Mouse (Mus musculus) urinary bladder, postnatal 14 days (tissue): ENCODE measurements around the gene Olfr904.
"Not testable (repeated sequence)": the region's sequence is repeated elsewhere in the genome, so short reads cannot be mapped to it uniquely, and the experiment has no call there.

Experiments
- DNase-seq: peaks from one replicate; pipeline ENCODE4 v3.0.0; 2021; ENCODE audit warnings: low spot score

Gene Olfr904

DNA sequence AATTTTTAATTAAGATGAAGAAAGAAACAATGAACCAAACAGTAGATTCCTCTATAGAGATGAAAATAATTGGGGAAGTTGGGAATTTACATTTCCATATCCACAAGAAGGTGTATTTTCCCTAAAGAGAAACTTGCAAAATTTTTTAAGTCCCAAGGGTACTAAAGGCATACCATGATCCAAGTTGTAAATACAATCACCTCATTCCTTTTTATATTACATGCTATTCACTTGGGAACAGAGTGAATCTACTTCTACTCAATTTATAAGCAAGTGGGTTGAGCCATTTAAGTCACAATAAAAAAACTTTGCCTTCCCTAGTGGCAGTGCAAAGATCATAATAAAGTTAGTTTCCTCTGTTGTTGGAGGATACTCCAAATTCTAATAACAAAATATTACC lies at the start of gene Olfr904:
TSS of gene Olfr904 (plus strand) at position 301 of the 400 bp plus-strand sequence.
- DNase-seq = no peak

DNA sequence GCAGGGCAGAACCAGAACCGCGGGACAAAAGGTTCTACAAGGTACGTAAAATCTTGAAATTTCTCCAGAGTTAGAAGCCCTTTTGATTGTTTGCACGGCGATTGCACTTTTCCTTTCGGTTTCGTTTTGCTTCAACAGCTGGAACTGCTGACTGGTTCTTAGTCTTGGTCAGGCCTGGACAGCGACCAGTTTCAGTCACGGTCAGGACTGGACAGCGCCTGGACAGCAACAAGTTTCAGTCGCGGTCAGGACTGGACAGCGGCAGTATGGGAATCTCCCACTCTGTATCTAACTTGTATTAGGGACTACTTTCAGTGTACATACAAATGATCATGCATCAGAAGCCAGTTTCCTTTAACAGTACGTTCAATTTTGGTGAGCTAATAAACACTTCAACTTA lies 49.4 kb upstream of the Olfr904 start:
- DNase-seq = not testable (repeated sequence)

DNA sequence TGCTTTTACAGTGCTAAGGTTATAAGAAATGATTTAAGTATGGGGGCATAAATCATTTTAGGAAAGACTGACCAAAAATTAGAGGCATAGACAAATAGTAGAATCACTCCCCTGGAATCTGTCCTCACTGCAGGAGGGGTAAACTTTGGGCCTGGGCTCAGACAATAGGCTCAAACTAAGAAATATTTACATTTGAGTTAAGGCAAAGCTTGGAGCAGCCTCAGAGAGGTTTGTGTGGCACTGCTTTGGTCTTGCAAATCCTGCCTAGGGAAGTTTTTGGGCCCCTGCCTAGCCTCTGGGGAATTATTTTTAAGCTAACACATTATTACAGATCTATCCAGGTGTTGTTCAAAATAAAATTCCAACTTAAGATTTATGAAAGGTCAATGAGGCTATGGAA lies 39.1 kb upstream of the Olfr904 start:
- DNase-seq = no peak

DNA sequence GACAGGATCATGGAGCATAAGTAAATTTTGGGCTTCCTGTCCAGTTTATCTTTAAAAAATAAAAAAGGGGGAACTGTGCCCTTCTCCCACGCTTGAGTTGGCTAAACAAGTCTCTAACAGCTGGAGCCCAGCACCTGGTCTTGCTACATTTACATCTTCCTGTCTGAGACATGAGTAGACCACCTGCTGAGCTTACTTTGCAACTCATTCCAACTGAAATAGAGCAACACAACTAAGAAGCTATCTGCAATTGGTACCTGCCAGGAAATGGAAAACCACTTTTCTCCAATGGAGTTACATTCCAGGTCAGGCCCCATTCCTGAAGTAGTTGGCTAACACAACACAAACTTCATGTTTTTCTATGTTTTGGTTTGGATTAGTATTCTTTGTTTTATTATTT lies 35.9 kb upstream of the Olfr904 start:
- DNase-seq = no peak

DNA sequence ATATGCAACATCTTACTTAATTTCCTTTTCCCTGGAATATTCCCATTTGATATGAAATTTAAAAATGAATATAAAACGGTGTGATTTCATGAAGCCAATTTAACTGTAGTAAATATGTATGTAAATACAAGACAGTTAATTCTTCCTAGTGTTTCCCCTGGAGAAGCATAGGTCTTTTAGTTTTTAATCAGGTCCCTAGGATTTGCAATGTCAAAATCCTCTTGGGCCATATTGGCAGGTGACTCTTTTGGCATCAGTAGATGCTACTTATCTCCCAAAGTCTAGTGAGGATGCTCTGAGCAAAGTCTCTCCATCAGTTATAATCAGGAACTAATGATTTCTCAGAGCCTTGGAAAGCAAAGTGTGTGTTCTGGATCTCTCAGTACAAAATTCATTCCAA lies 33.8 kb upstream of the Olfr904 start, which contains the start of gene Olfr901:
TSS of gene Olfr901 (plus strand) at position 301 of the 400 bp plus-strand sequence.
- DNase-seq = no peak

DNA sequence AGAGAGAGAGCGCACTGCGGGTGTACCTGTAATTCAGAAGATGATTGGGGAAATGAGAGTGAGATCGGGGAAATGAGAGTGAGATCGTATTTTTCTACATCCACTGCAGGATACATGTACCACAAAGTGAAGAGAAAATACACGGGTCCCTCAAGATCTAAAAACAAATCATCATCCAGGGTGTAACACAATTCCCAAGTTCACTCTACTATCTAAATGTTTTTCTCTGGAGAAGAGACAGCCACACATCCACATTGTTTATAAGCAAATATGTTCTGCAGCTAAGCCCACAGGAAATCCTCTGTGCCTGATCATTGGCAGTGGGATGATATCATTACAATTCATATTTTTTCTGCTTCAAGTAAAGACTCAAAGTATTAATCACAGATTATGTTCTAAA lies 15.6 kb upstream of the Olfr904 start, which contains the start of gene Olfr902:
TSS of gene Olfr902 (plus strand) at position 301 of the 400 bp plus-strand sequence.
- no peak for DNase-seq

DNA sequence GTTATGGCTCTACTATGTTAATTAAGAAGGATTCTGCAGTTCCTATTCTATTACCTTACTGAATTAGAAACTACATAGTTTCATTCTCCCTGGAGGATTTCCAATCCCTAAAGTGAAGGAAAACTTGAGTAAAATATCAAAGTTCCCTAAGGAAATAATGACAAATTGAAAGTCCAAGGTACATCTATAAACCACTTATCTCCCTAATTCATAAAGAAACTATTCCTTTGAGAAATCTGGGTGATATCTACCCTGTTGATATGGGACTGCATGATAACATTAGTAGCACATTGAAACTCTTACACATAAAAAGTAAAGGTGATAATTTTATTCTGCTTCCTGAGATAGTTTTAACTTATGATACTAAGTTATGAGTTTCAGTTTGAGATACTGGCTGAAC lies 7.9 kb downstream of the Olfr904 start, which contains the start of gene Olfr905:
TSS of gene Olfr905 (plus strand) at position 301 of the 400 bp plus-strand sequence.
- no peak for DNase-seq

DNA sequence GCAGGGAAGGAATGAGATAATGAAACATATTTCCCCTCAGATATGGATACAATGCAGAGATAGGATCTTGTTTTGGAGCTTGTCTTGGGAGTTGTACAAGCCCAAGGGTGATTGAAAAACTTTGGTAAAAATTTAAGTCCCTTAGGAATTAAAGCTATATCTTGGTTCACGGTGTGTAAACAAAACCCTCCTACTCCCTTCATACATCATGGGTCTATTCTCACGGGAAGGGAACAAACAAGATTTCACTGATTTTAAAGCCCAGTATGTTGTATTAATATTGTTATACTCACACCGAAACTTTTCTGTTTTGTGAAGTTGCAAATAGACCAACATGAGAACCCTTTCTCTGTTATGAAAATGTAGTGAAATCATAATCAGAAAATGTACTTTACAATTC lies 23.8 kb downstream of the Olfr904 start, which contains the start of gene Olfr906:
TSS of gene Olfr906 (plus strand) at position 301 of the 400 bp plus-strand sequence.
- no peak for DNase-seq

DNA sequence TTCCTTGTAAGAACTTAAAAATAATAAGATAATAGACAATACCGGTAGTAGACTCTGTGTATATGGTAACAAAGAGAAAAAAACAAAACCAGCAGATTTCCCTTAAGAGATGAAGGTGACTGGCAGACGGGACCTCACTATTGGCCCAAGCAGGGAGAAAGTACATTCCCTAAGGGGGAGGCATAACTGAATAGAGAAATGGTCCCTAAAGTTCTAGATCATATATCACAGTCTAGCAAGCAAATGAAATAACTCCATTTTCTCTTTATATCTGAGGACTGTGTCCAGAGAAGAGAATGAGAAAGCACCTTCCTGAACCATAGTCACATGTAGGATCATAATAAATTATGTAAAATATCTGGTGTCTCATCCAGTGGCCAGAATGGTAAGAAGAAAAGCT lies 32.6 kb downstream of the Olfr904 start, which contains the start of gene Olfr907:
TSS of gene Olfr907 (plus strand) at position 301 of the 400 bp plus-strand sequence.
- DNase-seq = no peak

DNA sequence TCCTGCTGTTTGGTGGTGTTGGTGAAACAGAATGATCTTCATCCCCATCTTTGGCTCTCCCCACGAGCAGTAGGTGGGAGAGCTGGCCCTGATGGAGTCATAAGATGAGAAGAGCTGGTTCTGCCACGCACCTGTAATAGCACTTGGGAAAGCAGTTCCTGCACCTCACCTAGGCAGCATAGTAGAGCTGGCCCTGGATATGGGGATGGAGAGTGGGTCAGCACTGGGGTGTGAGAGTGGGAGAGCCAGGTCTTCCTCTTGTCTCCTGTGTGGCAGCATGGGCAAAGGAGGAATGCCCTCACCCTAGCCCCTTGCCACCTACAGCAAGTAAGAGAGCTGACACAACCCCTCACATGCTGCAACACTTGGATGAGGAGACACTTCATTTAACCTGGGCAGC lies 49.4 kb downstream of the Olfr904 start:
- no peak for DNase-seq
